25 mouse cellular contexts compared by ENCODE assay signal in the genomic region with DNA sequence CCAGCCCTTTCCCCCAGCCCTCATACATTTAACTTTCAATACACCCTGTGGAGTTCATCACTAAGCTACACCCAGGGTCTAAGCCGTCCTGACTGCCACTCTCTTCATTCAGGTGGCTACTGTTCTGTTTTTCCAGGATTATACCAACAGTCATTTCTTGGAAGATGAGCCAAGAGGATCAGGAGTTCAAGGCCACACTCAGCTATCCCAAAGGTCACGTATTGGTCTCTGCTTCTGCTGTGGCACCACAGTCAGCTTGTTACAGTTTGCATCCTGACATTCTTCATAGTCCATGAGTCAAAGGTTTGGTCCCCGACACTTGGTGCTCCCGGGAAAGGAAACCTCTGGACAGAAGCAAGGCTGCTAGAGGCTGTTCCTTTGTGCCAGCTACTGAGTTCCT. TPM values are rescaled to one million over a fixed set of nuclear protein-coding genes. Genes with fewer than 3 reads are reported as not detected.
"Had no signal": no experiment of that assay in that cellular context is flagged by ENCODE, and none has a peak within 500 bp of the region (broad histone marks: within the 10 kb centered on the region; RNA-seq: fewer than 3 reads in every experiment).

No protein-coding gene starts in this region.

- DNase-seq: kidney, adult 18-20 months; kidney, adult 9 months; kidney, postnatal 14 days; kidney, postnatal 4 days; left cerebral cortex, postnatal 4 days; lung, embryonic 14.5 days; lung, postnatal 4 days; midbrain, embryonic 14.5 days; thymus, adult 18-20 months; thymus, postnatal 36 days had no signal

- H3K4me3 ChIP-seq: limb, embryonic 12.5 days; limb, embryonic 15.5 days; liver, embryonic 12.5 days; liver, embryonic 15.5 days had no signal

- H3K36me3 ChIP-seq: liver, embryonic 15.5 days had no signal

- H3K9me3 ChIP-seq: limb, embryonic 12.5 days; limb, embryonic 15.5 days; liver, embryonic 12.5 days; liver, embryonic 15.5 days had no signal

- H3K27ac ChIP-seq: limb, embryonic 12.5 days; limb, embryonic 15.5 days; liver, embryonic 12.5 days; liver, embryonic 15.5 days had no signal

- ATAC-seq: liver, embryonic 12.5 days had no signal

- H3K4me1 ChIP-seq: limb, embryonic 12.5 days; liver, embryonic 12.5 days had no signal

- H3K4me2 ChIP-seq: limb, embryonic 12.5 days; limb, embryonic 15.5 days; liver, embryonic 12.5 days; liver, embryonic 15.5 days; lung, embryonic 14.5 days; midbrain, embryonic 11.5 days had no signal

- H3K27me3 ChIP-seq: limb, embryonic 12.5 days; limb, embryonic 15.5 days; liver, embryonic 12.5 days; liver, embryonic 15.5 days had no signal

- H3K9ac ChIP-seq: limb, embryonic 12.5 days; limb, embryonic 15.5 days; liver, embryonic 12.5 days; liver, embryonic 15.5 days; lung, embryonic 14.5 days had no signal

RNA-seq across cellular contexts. Expression of a gene that starts 12.2 kb away (rescaled TPM):
- total RNA-seq: layer of hippocampus, postnatal 14 days; left cerebral cortex, postnatal 4 days; megakaryocyte progenitor cell, adult 5-6 weeks; megakaryocyte-erythroid progenitor cell, adult 5-6 weeks; midbrain, postnatal 0 days had no signal
- polyA plus RNA-seq: kidney, embryonic 16.5 days; liver, embryonic 15.5 days; lung, embryonic 14.5 days; midbrain, embryonic 11.5 days; neural tube, embryonic 11.5 days; small intestine, adult 2 months; spleen, adult 2 months; stomach, embryonic 16.5 days; urinary bladder, adult 2 months had no signal
